Mouse (Mus musculus): ENCODE measurements around the gene Esp18.

The Esp18 gene

GRCm38 (mm10) chr17:39406059-39406458 lies at the start of gene Esp18:
TSS of gene Esp18 (plus strand) at chr17:39406359.
- no peak for DNase-seq

GRCm38 (mm10) chr17:39363316-39363715 lies 42.8 kb upstream of the Esp18 start:
- no peak for DNase-seq
